Mouse (Mus musculus): ENCODE measurements around the gene Asns. TPM values are rescaled to one million over a fixed set of nuclear protein-coding genes. Genes with fewer than 3 reads are reported as not detected.
"Not testable (repeated sequence)": the region's sequence is repeated elsewhere in the genome, so short reads cannot be mapped to it uniquely, and the experiment has no call there.

The Asns gene
- total RNA-seq, 2 experiments from 2014 or later, result 75.9 to 78.9 TPM

- no peak for DNase-seq
These were observed 16.7 kb downstream of the Asns start for GRCm38 (mm10) chr6:7676194-7676901.

GRCm38 (mm10) chr6:7672438-7673253, 20.4 kb downstream of the Asns start:
- DNase-seq, result no peak

- DNase-seq, result no peak
These were observed 21.6 kb downstream of the Asns start for GRCm38 (mm10) chr6:7671429-7671828.

GRCm38 (mm10) chr6:7670588-7670987, 22.5 kb downstream of the Asns start:
- DNase-seq, result peak; percentile 17

GRCm38 (mm10) chr6:7669721-7670120, 23.3 kb downstream of the Asns start:
- DNase-seq, result no peak

- DNase-seq, result no peak
These were observed 24.7 kb downstream of the Asns start for GRCm38 (mm10) chr6:7668332-7668731.

- not testable (repeated sequence) for DNase-seq
These were observed 27.2 kb downstream of the Asns start for GRCm38 (mm10) chr6:7665902-7666301.

GRCm38 (mm10) chr6:7661455-7661854, 31.6 kb downstream of the Asns start:
- no peak for DNase-seq

GRCm38 (mm10) chr6:7660377-7661080, 32.5 kb downstream of the Asns start:
- DNase-seq, result peak; percentile 11

- DNase-seq, result no peak
These were observed 36.5 kb downstream of the Asns start for GRCm38 (mm10) chr6:7656601-7657000.

- no peak for DNase-seq
These were observed 44.6 kb downstream of the Asns start for GRCm38 (mm10) chr6:7648458-7648857.

Other genes starting within 250 kb of the Asns start
- gene Tac1, start 138.4 kb downstream of the Asns start, total RNA-seq (2021), result under 1 TPM in 1 of 2 experiments, not detected in 1; 0.78 TPM
- gene C1galt1, start 151.6 kb upstream of the Asns start, total RNA-seq (2021), result 10 to 100 TPM; 24.1 to 25.4 TPM

Measured in adrenal gland, postnatal 10 days (tissue).